Mouse (Mus musculus): ENCODE measurements around the gene Kcnf1. TPM values are rescaled to one million over a fixed set of nuclear protein-coding genes. Genes with fewer than 3 reads are reported as not detected.
A peak's percentile ranks its signal among the peaks of the same experiment; 100 is the strongest.
"Not testable (repeated sequence)": the region's sequence is repeated elsewhere in the genome, so short reads cannot be mapped to it uniquely, and the experiment has no call there.

The Kcnf1 gene
- total RNA-seq, 2 experiments from 2014 or later, result 36.5 to 36.8 TPM

DNA sequence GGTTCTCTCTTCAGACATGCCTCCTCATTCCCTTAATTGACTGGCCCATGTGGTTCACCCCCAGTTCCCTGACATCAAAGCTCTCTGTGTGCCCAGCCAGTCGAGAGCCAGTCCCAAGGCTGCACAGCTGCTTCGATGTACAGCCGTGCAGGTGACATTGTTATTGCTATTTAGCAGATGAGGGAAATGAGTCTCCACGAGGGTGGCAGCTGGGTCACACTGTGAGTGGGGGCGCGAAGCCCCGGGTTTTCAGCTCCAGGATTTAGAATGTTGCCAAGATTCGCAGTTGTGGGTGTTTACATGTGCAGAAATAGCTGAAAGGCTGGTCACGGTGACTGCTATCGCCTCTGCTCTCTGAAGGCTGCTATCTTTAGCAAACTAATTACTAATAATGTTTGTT lies 27.8 kb downstream of the Kcnf1 start:
- TF ChIP-seq CTCF (conservative IDR thresholded peaks at IDR 0.05), result no peak
- Histone ChIP-seq H3K4me3 (no peak overlapping the region), H3K27ac (no peak overlapping the region)
- DNase-seq (ENCODE audit: low spot score in 2 of 2), result peak in 1 of 2 experiments; percentile 42

DNA sequence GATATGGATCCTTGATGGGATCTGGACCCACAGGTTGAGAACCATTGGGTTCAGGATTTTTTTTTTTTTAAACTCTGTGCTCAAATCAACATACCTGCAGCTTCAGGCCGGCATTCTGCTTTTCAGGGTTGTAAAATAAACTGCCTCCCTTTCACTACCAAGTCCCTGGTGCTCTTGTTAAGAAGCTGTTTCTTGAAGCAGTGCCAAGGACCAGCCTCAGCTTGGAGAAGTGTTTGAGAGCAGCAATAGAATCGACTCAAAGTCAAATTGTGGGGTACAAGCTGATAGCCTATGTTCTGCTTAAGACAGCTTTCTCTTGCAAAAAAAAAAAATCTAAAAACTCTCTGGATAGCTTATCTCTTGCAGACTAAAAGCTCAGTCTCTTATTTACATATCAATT lies 34.9 kb downstream of the Kcnf1 start:
- no peak overlapping the region for H3K4me3 ChIP-seq
- no peak overlapping the region for H3K27ac ChIP-seq
- DNase-seq (ENCODE audit: low spot score in 2 of 2), result no peak
- TF ChIP-seq CTCF (conservative IDR thresholded peaks at IDR 0.05), result no peak

DNA sequence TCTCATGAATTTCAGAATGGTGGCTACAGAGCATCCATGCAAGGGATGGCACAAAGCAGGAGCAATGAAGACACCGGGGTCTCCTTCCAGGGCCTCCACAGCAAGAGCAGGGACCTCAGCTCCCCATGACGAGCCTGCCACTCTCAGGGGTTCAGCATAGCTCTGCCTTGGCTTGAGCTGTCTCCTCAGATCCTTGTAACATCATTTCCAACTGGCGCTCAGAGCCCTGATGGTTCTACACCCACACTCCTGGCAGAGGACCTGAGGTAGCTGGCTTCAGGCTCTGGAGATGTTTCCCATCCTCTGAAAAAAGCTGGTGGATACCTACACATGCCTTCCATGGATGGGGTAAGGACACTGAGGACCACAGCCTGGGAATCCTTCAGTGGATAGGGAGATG lies 36.3 kb downstream of the Kcnf1 start:
- no peak for TF ChIP-seq CTCF (conservative IDR thresholded peaks at IDR 0.05)
- H3K4me3 ChIP-seq, result no peak overlapping the region
- peak overlapping the region; percentile 50 for H3K27ac ChIP-seq
- DNase-seq (ENCODE audit: low spot score in 2 of 2), result peak in 1 of 2 experiments; percentile 62

DNA sequence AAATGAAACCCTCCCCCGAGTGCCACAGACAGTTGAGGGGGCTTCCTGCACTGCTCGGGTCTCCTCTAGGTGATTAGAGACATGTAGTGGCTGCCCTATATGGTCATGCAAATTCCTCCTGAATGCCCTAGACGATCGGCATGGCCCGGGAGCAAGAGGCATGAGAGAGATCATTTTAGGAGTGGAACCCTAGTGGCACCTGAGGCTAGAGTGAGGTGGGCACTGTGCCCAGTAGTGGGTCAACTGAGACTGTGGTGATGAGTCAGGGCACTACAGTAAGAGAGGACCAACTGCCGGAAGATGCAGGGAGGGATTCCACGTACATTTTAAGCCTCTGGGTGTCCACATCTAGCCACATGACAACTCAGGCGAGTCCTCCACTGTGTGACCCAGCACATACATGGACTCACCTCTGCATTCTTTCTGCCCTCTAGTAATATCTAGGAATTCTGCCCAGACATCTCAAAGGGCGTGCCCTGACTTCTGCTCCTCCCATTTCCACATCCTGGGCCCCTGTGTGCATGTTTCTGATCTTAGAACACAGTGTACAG lies 42.1 kb downstream of the Kcnf1 start:
- no peak for TF ChIP-seq CTCF (conservative IDR thresholded peaks at IDR 0.05)
- Histone ChIP-seq H3K4me3 (no peak overlapping the region), H3K27ac (no peak overlapping the region)
- DNase-seq (ENCODE audit: low spot score in 2 of 2), result no peak

DNA sequence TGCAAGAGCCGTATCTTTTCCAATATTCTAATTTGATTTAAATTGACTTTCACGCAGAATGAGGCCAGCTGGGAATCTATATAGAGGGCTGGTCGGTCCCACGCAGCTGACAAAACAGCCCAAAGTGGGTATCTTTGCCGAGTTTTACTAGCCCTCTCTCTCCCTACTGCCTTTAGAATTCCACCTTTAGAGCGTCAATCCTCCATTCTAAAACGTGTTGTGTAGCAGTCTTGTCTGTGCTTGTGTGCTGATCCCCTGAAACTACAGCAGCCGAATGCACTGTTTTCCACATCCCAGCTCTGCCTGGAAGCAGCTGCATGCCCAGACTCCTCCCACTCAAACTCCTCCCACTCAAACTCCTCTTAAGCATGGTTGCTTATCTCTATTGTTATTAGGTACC lies 44.4 kb downstream of the Kcnf1 start:
- no peak for TF ChIP-seq CTCF (conservative IDR thresholded peaks at IDR 0.05)

DNA sequence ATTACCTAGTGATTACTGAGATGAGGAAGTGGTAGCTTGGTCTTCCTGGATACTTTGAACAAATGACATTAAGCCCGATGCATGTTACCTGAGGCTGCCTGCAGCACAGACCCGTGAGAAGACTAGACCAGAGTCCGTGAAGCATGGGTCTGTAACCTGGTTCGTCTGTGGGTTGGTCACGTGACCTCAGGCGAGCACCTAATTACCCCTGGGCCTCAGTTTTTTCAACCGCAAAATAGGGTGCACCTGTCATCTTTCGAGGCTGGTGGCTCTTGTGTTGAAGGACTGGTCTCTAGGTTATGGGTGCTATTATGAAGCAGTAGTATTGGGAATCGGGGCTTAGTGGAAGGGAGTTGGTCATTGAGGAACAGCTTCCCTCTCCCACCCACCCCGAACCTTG lies 45.1 kb downstream of the Kcnf1 start:
- DNase-seq (ENCODE audit: low spot score in 2 of 2), result no peak
- TF ChIP-seq CTCF (conservative IDR thresholded peaks at IDR 0.05), result no peak
- no peak overlapping the region for H3K27ac ChIP-seq

More for the DNA sequence above, 44.4 kb downstream of the Kcnf1 start:
- H3K4me3 ChIP-seq, result no peak overlapping the region
- DNase-seq (ENCODE audit: low spot score in 2 of 2), result no peak
- H3K27ac ChIP-seq, result no peak overlapping the region

DNA sequence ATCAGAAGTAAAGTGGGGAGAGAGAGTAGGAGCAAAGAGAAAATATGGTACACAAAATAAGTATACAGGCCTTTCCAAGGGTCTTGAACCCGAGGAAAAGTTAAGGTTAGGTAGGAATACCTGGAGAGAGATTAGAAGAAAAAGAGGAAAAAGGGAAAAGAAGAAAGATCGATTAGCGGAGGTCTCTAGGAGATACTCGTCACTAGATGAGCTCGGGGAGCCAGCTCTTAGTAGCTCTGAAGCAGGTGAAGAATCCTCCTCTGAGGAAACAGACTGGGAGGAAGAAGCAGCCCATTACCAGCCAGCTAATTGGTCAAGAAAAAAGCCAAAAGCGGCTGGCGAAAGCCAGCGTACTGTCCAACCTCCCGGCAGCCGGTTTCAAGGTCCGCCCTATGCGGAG lies 53.8 kb downstream of the Kcnf1 start:
- not testable (repeated sequence) for H3K27ac ChIP-seq; DNase-seq (ENCODE audit: low spot score in 2 of 2); H3K4me3 ChIP-seq

More for the DNA sequence above, 45.1 kb downstream of the Kcnf1 start:
- H3K4me3 ChIP-seq, result no peak overlapping the region

Other genes with a start within 250 kb of the Kcnf1 start
- gene Pqlc3, start 176.5 kb downstream of the Kcnf1 start, total RNA-seq (2021), result under 1 TPM; 0.56 to 0.61 TPM
- gene 2410004P03Rik, start 165.2 kb downstream of the Kcnf1 start, total RNA-seq (2021), result under 1 TPM; 0.52 to 0.61 TPM
- 100 to 1,000 TPM; 122 to 139 TPM for gene Pdia6, start 89.7 kb upstream of the Kcnf1 start, total RNA-seq (2021)
- gene Atp6v1c2, start 152.5 kb upstream of the Kcnf1 start, total RNA-seq (2021), result 1 to 10 TPM; 3.9 to 4.0 TPM
- gene Nol10, start 171.6 kb upstream of the Kcnf1 start, total RNA-seq (2021), result 10 to 100 TPM; 19.7 to 20.7 TPM

All from layer of hippocampus, adult 2 months (tissue).